Mouse (Mus musculus) T-cell, adult 2 months (primary cell): Measurements from ENCODE around the gene Ctsf.
A peak's percentile ranks its signal among the peaks of the same experiment; 100 is the strongest.

Source experiments
- DNase-seq: peaks from one replicate; pipeline ENCODE4 v3.0.0; 2022; ENCODE audit warnings: low spot score

The Ctsf gene

GRCm38 (mm10) chr19:4854552-4855469, at the start of gene Ctsf:
TSS of gene Ctsf (plus strand) at chr19:4855130.
- DNase-seq: peak; percentile 12

DNA sequence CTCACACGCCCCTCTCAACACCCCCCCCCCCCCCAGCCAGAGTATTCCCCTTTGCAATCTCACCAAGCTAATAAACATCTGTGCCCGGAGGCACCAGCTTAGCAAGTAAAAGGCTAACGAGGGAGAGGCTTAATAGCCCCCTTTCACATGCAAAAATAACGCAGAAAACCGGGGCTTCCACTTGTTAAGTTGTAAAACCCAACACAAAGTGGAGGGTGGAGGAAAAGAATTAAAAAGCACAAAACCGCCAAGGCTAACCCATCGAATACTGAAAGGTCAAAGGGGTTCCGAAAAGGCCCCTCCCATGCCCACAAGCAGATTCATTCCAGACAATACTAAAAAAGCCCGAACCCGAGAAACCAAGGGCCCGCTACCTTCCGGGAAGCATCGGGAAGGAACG, 44.6 kb upstream of the Ctsf start:
- DNase-seq: no peak

DNA sequence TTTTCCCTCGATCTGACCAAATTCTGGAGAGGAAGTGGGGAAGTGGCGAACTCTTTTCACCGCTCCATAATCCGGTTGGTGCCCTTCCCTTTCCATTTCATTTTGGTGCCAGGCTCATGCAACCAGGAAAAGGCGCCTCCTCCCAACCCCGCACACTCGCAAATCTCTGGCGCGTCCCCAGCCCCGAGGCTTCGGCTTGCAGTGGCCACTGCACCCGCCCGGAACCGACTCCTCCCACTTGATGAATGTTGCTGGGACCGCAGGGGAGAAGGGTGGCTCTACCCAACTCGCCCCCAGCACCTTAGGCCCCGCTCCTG, 44.2 kb upstream of the Ctsf start:
- no peak for DNase-seq

GRCm38 (mm10) chr19:4811063-4811908, 43.6 kb upstream of the Ctsf start, which contains the start of the genes Gm21992 and Rbm14:
TSS of gene Gm21992 (minus strand) at chr19:4811612.
TSS of gene Rbm14 (minus strand) at chr19:4811634.
- DNase-seq: peak; percentile 97

- no peak for DNase-seq
Observed at GRCm38 (mm10) chr19:4811909-4812242, 43.1 kb upstream of the Ctsf start.

DNA sequence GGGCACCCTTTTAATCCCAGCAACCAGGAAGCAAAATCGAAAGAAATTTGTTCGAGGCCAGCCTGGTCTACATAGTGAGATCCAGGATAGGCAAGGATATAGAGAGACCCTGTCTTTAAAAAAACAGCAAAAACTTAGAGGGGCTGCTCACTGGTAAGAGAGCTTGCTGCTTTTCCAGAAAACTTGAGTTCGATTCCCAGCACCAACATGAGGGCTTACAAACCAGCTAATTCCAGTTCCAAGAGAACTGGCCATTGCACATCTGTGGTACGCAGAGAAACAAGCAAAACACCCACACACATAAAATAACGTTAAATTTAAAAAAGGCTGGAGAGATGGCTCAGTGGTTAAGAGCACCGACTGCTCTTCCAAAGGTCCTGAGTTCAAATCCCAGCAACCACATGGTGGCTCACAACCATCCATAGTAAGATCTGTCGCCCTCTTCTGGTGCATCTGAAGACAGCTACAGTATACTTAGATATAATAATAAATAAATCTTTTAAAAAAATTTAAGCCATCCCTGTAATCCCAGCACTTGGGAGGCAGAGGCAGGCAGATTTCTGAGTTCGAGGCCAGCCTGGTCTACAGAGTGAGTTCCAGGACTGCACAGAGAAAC, 42.5 kb upstream of the Ctsf start:
- peak; percentile 6 for DNase-seq

GRCm38 (mm10) chr19:4813015-4813414, 41.9 kb upstream of the Ctsf start:
- DNase-seq: peak; percentile 37

- DNase-seq: no peak
Observed at GRCm38 (mm10) chr19:4817182-4817835, 37.6 kb upstream of the Ctsf start.

DNA sequence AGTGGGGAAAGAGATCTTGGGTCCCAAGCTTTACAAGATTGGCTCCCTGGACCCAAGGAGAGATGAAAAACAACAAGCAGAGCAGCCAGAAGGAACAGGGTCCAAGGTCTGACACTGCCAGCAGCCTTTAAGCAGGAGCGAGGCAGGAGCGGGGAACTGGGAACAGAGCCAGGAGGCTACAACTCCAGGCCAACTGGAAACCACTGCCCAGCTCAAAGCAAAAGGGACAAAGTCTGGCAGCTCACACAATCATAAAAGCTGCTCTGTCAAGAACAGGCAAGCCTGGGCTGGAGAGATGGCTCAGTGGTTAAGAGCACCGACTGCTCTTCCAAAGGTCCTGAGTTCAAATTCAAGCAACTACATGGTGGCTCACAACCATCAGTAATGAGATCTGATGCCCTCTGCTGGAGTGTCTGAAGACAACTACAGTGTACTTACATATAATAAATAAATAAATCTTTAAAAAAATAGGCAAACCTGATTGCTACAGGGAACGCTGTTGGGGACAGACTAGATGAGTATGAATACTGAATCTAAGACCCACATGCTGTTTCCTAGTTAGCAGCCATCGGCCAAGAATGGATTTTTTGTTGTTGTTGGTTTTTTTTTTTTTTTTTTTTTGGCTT, 34.1 kb upstream of the Ctsf start:
- DNase-seq: no peak

DNA sequence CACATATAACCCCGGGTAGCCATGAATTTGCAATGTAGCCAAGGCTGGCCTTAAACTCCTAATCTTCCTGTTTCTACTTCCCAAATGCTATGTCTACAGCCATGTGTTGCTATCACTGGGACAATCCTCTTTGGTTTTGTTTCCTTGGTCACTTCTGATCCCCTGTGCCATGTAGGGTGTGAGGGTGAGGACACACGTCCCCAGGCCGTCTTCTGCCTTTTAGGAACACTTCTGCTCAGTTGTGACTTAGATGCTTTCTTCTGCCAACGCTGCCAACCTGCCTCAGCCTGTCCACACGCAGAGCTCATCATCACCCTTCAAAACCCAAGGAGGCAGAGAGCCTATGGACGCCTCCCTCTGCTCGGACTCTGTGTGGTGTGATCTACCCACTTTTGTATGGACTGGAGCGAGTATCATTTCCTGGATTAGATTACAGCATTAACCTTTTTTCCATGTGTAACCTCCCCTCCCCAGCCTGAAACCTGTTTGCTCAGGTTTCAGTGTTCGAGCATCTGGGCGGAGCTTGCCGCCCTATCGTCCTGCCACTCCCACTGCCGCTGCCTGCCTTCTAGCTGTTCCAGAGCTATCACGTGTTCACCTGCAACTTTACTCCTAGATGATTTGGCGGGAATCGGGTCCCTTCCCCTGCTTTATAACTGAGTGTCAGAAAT, 26.4 kb upstream of the Ctsf start:
- DNase-seq: no peak

GRCm38 (mm10) chr19:4829156-4829555, 25.8 kb upstream of the Ctsf start:
- no peak for DNase-seq

GRCm38 (mm10) chr19:4833977-4834376, 21.0 kb upstream of the Ctsf start:
- DNase-seq: no peak

DNA sequence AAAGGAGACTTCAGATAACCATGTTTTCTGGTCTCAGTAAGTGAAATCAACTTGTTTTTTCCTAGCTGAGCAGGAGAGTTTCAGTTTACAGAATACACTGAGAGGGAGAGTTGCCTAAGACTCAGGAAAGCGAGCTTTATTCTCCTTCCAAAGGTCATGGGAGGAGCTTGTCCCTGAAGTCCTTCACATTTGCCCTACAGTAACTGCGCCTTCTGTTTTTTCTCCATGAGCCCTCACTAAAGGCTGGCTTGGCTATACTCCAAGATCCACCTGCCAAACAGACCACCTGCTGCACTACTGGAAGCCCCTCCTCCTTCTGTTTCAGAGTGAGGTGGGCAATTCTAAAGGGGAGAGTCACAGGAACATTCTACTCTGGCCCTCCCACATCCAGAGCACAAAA, 18.8 kb upstream of the Ctsf start:
- no peak for DNase-seq

DNA sequence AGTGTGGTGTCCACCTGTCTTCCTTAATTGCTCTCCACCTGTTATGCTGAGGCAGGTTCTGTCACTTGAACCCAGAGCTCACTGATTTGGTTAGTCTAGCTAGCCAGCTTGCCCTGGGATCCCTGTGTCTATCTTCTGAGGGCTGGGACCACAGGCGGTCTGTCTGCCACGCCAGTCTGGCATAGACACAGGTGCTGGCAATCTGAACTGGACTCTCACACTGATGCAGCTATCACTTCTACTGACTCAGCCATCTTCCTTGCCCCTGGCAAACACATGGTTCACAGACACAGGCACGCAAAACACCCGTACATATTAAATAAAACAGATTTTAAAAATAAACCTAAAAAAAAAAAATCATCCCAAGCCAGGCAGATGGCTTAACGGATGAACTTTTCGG, 17.9 kb upstream of the Ctsf start:
- DNase-seq: no peak

DNA sequence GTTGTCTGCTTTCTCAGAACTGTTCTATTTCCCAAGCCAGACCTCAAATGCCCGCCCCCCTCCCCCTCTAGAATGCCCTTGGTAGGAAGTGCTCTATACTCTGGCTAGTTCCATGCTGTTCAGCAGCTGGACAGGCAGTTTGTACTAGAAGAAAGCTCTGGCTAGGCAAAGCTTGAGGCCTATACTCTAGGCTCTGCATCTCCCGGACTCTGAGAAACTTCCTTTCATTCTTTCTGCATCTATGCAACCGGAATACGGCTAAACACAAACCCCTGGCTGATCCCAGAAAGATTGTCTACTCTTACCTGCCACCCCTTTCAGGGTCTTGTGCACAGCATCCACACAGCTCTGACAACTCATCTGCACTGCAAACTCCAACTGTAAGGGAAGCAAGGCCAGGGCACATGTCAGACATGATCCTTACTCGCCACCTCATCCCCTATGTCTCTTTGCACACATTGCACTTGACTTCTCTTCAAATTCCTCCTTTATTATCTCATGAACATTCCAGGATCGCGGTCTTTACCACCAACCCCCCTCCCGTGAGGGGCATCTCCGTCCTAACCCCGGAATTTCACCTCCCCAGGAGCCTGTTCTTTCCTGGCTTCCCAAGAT, 16.3 kb upstream of the Ctsf start:
- no peak for DNase-seq

- peak; percentile 97 for DNase-seq
Observed at GRCm38 (mm10) chr19:4839149-4839548, 15.8 kb upstream of the Ctsf start, which contains the start of the genes Ccs and Ccdc87. TSS of gene Ccs (minus strand) at chr19:4839332. TSS of gene Ccdc87 (plus strand) at chr19:4839366.

- no peak for DNase-seq
Observed at GRCm38 (mm10) chr19:4840848-4841247, 14.1 kb upstream of the Ctsf start.

GRCm38 (mm10) chr19:4842611-4843010, 12.3 kb upstream of the Ctsf start:
- peak; percentile 6 for DNase-seq

DNA sequence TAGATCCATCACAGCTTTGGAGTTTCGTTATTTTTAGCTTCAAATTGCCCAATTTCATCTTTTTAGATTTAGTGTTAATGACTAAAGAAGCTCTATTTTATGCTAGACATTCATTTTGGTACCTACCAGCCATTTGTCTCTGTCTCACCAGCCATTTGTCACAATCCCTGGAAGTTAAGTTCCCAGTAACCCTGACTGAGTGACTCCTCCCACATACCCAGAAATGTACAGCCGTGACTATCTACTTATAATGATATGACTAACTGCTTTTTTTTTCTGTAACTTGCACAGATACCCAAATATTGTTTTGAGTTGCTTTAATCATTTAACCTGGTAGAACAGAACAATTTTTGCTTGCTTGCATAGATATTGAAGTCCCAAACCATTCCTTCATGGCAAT, 9.1 kb upstream of the Ctsf start:
- DNase-seq: no peak

- DNase-seq: peak; percentile 37
Observed at GRCm38 (mm10) chr19:4847490-4847889, 7.4 kb upstream of the Ctsf start.

GRCm38 (mm10) chr19:4849800-4850199, 5.1 kb upstream of the Ctsf start:
- DNase-seq: no peak
